Mouse (Mus musculus) ES-E14 (cell line): ENCODE measurements at regions not wholly inside any gene's neighbourhood (a gene's known extent, or its start where the extent isn't known, plus 50 kb on each side); places are given as distances from the start of the nearest gene placed in this dataset.
A peak's percentile ranks its signal among the peaks of the same experiment; 100 is the strongest.

ENCODE experiments used
- DNase-seq: peaks from one replicate; pipeline ENCODE4 v3.0.0-alpha.2; 2013; ENCODE audit warnings: low read depth, low spot score
- H3K27ac ChIP-seq: 2 replicates; pipeline ENCODE4 v1.5.1; 2012; ENCODE audit warnings: low read depth, mild to moderate bottlenecking, low read length, moderate library complexity, mixed read lengths; ENCODE audit not compliant: poor library complexity, insufficient read depth, severe bottlenecking
- H3K36me3 ChIP-seq: 2 replicates; pipeline ENCODE4 v1.6.1; 2012; ENCODE audit warnings: mild to moderate bottlenecking, low read length, moderate library complexity, mixed read lengths; ENCODE audit not compliant: control insufficient read depth, poor library complexity, insufficient read depth, severe bottlenecking
- H3K4me1 ChIP-seq, 2 experiments: fragments of 150-350 bp in 1 of 2; sonication (generic) in 1 of 2; 2 replicates each; pipeline ENCODE4 v1.6.1; 2012; ENCODE audit warnings: low read length in 2 of 2, mild to moderate bottlenecking in 1 of 2, mixed read lengths in 1 of 2; ENCODE audit not compliant: control insufficient read depth in 2 of 2, insufficient read depth in 2 of 2, poor library complexity in 1 of 2
- H3K4me3 ChIP-seq, 2 experiments: fragments of 150-350 bp in 1 of 2; sonication (generic) in 1 of 2; 2 replicates each; pipeline ENCODE4 v1.5.1; 2012; ENCODE audit warnings: low read length in 2 of 2, low read depth in 1 of 2, mild to moderate bottlenecking in 1 of 2, mixed read lengths in 1 of 2; ENCODE audit not compliant: insufficient read depth in 1 of 2, poor library complexity in 1 of 2, severe bottlenecking in 1 of 2
- H3K9ac ChIP-seq: 2 replicates; pipeline ENCODE4 v1.6.1; 2012; ENCODE audit warnings: low read depth, mild to moderate bottlenecking, low read length, mixed read lengths; ENCODE audit not compliant: poor library complexity, insufficient read depth, severe bottlenecking
- H3K9me3 ChIP-seq: fragments of 150-350 bp; sonication (generic); 2 replicates; pipeline ENCODE4 v1.6.1; 2012; ENCODE audit warnings: low read depth, mild to moderate bottlenecking, low read length; ENCODE audit not compliant: control insufficient read depth, insufficient read depth
- CHD2 ChIP-seq: IDR thresholded peaks from 2 replicates; pipeline ENCODE4 v1.6.1; 2014; ENCODE audit warnings: mild to moderate bottlenecking, low read depth, low read length, inconsistent platforms
- HCFC1 ChIP-seq: IDR thresholded peaks from 2 replicates; pipeline ENCODE4 v1.6.1; 2012; ENCODE audit warnings: low read length, inconsistent platforms, borderline replicate concordance; ENCODE audit not compliant: insufficient read depth
- MAFK ChIP-seq: IDR thresholded peaks from 2 replicates; pipeline ENCODE4 v1.6.1; 2014; ENCODE audit warnings: mild to moderate bottlenecking, low read depth, low read length, inconsistent platforms; ENCODE audit not compliant: insufficient read depth
- ZC3H11A ChIP-seq: IDR thresholded peaks from 2 replicates; pipeline ENCODE4 v1.6.1; 2012; ENCODE audit warnings: low read depth, mild to moderate bottlenecking, inconsistent platforms, low read length, borderline replicate concordance
- ZNF384 ChIP-seq: IDR thresholded peaks from 2 replicates; pipeline ENCODE4 v1.6.1; 2012; ENCODE audit warnings: low read depth, low read length, inconsistent platforms
- in situ Hi-C, 2 experiments: fragments of 600-800 bp; cut with MboI; formaldehyde crosslinking; loops; one replicate each; pipeline ENCODE4 v1.15.1; 2025; ENCODE audit warnings: low sequenced_read_pairs in 2 of 2, inconsistent platforms in 1 of 2; ENCODE audit not compliant: unreplicated experiment in 2 of 2

GRCm38 (mm10) chr14:64585471-64586192 lies 481.5 kb downstream of the Prss52 start:
- H3K36me3 ChIP-seq: no peaks in the 10 kb centered on the region
- no peak for TF ChIP-seq CHD2
- TF ChIP-seq MAFK: no peak
- no peak for TF ChIP-seq HCFC1
- no peak for TF ChIP-seq ZNF384
- no peak for TF ChIP-seq ZC3H11A
- no peak overlapping the region for H3K9ac ChIP-seq
- peaks cover 5 to 24% of the 10 kb centered on the region in 2 experiments; a peak in 3 of 4 replicates for H3K4me1 ChIP-seq
- in situ Hi-C loops: loop anchor here in 1 of 2 experiments (25.0 kb wide), 1 partner anchor 1348 kb away; no protein-coding TSS in a partner anchor
- H3K9me3 ChIP-seq: no peaks in the 10 kb centered on the region
- no peak overlapping the region for H3K4me3 ChIP-seq
- no peak for DNase-seq
- no peak overlapping the region for H3K27ac ChIP-seq

GRCm38 (mm10) chr14:64586386-64586859 lies 482.3 kb downstream of the Prss52 start:
- peaks cover 2 to 21% of the 10 kb centered on the region in 2 experiments; a peak in 2 of 4 replicates for H3K4me1 ChIP-seq
- TF ChIP-seq CHD2 (no peak), HCFC1 (no peak), MAFK (no peak), ZC3H11A (no peak), ZNF384 (no peak)
- peak overlapping the region; percentile 32; the same call in 1 of the 2 replicates for H3K9ac ChIP-seq
- DNase-seq: no peak
- in situ Hi-C loops: loop anchor here in 1 of 2 experiments (25.0 kb wide), 1 partner anchor 1349 kb away; no protein-coding TSS in a partner anchor
- no peaks in the 10 kb centered on the region for H3K9me3 ChIP-seq
- no peaks in the 10 kb centered on the region for H3K36me3 ChIP-seq
- H3K4me3 ChIP-seq: peak overlapping the region in 1 of 2 experiments; percentile 76; a peak in 2 of 4 replicates
- no peak overlapping the region for H3K27ac ChIP-seq

- Histone ChIP-seq H3K27ac (peak overlapping the region; percentile 34; the same call in 1 of the 2 replicates), H3K9ac (peak overlapping the region; percentile 62), H3K4me3 (peak overlapping the region; percentile 55 to 76), H3K9me3 (no peaks in the 10 kb centered on the region), H3K4me1 (peaks cover 5 to 21% of the 10 kb centered on the region in 2 experiments; a peak in 3 of 4 replicates), H3K36me3 (no peaks in the 10 kb centered on the region)
- DNase-seq: no peak
- TF ChIP-seq MAFK (no peak), HCFC1 (no peak), ZNF384 (no peak), CHD2 (no peak), ZC3H11A (no peak)
- in situ Hi-C loops: loop anchor here in 1 of 2 experiments (25.0 kb wide), 1 partner anchor 1350 kb away; no protein-coding TSS in a partner anchor
Measured at GRCm38 (mm10) chr14:64586860-64587698, 483.0 kb downstream of the Prss52 start.

- Histone ChIP-seq H3K36me3 (no peaks in the 10 kb centered on the region), H3K9ac (peak overlapping the region; percentile 62), H3K9me3 (no peaks in the 10 kb centered on the region), H3K27ac (peak overlapping the region; percentile 34; the same call in 1 of the 2 replicates), H3K4me3 (peak overlapping the region; percentile 55 to 76), H3K4me1 (peaks cover 5 to 22% of the 10 kb centered on the region in 2 experiments; a peak in 3 of 4 replicates)
- in situ Hi-C loops: loop anchor here in 1 of 2 experiments (25.0 kb wide), 1 partner anchor 1351 kb away; no protein-coding TSS in a partner anchor
- no peak for DNase-seq
- TF ChIP-seq CHD2 (no peak), ZNF384 (no peak), HCFC1 (no peak), MAFK (no peak), ZC3H11A (no peak)
Measured at GRCm38 (mm10) chr14:64587699-64588434, 483.8 kb downstream of the Prss52 start.
